Mouse (Mus musculus) bone marrow macrophage, adult 2 months (primary cell): ENCODE data around the gene Dennd5a.

Source experiments
- CTCF ChIP-seq: IDR thresholded peaks from 2 replicates; pipeline ENCODE4 v1.5.1; 2012; ENCODE audit warnings: low read depth, mild to moderate bottlenecking, low read length, moderate library complexity
- POLR2A ChIP-seq: IDR thresholded peaks from 2 replicates; pipeline ENCODE4 v1.6.1; 2012; ENCODE audit warnings: mild to moderate bottlenecking, low read depth, low read length, borderline replicate concordance

- TF ChIP-seq POLR2A, result no peak
- no peak for TF ChIP-seq CTCF
These were observed 81.1 kb downstream of the Dennd5a start for GRCm38 (mm10) chr7:109879158-109879557.
